Mouse (Mus musculus) cerebellum, adult 11 months (tissue): Measurements from ENCODE around the gene Dhx9.
"Not testable (repeated sequence)": the region's sequence is repeated elsewhere in the genome, so short reads cannot be mapped to it uniquely, and the experiment has no call there.

Experiments
- DNase-seq: peaks from one replicate; pipeline ENCODE4 v3.0.0; 2022

Dhx9 gene

DNA sequence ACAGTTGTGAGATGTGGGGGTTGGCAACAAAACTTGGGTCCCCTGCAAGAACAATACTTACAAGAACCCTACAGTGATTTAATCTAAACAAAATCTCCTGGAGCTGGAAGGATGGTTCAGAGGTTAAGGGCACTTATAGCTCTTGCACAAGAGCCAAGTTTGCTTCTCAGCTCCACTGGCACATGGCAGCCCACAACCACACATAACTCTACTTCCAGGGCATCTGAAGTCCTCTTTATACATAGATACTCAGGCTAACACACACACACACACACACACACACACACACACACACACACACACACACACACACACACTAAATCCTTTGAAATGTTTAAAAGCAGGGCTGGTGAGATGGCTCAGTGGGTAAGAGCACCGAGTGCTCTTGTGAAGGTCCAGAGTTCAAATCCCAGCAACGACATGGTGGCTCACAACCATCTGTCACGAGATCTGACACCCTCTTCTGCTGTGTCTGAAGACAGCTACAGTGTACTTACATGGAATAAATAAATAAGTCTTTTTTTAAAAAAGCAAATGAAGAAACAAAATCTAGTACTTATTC is 71.1 kb downstream of the Dhx9 start:
- DNase-seq = not testable (repeated sequence)

DNA sequence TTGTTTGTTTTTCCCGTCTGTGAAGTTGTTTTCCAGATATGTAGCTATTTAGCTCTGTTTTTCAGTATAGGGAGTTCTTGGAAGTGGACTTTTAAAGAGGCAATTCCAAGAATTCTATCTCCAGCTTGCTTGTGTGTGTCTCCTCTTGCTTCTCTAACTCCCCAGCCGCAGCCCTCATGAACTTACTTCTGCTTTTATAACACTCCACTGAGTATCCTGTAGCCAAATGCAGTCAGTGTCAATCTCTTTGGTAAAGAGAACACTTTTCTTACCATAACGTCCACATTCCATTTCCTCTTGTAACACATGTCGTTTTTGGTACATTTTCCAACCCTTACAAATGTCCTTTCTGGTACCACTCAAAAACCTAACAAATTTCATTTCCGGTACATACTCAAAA is 71.7 kb downstream of the Dhx9 start:
- DNase-seq = not testable (repeated sequence)

- no peak for DNase-seq
Measured at GRCm38 (mm10) chr1:153414962-153415361, 72.5 kb downstream of the Dhx9 start.

GRCm38 (mm10) chr1:153414114-153414723 is 73.2 kb downstream of the Dhx9 start:
- DNase-seq = peak; percentile 22

DNA sequence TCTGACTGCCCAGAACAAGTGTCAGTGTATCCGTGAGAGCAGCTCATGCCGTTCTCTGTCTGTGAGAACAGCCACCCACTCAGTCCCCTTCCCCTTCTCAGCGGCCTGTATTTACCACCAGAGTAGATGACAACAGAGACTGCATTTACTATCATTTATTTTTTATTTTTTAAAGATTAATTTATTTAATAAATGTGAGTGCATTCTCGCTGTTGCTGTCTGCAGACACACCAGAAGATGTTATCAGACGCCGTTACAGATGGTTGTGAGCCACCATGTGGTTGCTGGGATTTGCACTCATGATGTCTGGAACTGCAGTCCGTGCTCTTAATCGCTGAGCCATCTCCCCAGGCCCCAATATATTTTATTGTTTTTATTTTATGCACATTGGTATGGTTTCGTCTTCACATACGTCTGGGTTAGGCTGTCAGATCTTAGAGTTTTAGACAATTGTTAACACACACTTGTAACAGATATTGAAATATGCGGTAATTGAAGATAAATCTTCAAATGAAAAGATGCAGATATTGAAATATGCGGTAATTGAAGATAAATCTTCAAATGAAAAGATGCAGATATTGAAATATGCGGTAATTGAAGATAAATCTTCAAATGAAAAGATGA is 74.0 kb downstream of the Dhx9 start:
- DNase-seq = not testable (repeated sequence)

- DNase-seq = not testable (repeated sequence)
Measured at GRCm38 (mm10) chr1:153412663-153413396, 74.6 kb downstream of the Dhx9 start.

GRCm38 (mm10) chr1:153411723-153412122 is 75.7 kb downstream of the Dhx9 start:
- DNase-seq = no peak

- DNase-seq = not testable (repeated sequence)
Measured at GRCm38 (mm10) chr1:153410915-153411314, 76.5 kb downstream of the Dhx9 start.

- DNase-seq = not testable (repeated sequence)
Measured at GRCm38 (mm10) chr1:153408296-153408695, 79.2 kb downstream of the Dhx9 start.

DNA sequence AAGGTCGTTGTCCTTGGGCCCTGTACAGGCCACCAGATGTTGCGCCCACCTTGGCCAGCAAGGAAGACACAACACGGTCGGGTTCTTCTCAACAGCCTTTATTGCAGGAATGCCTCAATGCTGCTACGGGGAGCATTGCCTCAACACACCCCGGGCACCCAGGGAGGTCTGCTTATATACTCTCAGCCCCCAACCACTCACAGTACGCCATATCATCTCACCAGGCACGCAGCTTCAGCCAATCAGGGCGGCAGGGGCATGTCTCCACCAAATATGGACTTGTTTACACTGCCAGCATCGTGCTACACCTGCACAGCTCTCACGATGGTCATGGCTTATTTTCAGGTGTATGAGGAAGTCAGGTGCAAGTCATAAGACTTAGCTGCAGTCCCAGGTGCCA is 79.8 kb downstream of the Dhx9 start:
- DNase-seq = not testable (repeated sequence)
